Mouse (Mus musculus): ENCODE measurements around the gene Eddm3b. TPM values are rescaled to one million over a fixed set of nuclear protein-coding genes. Genes with fewer than 3 reads are reported as not detected.

Gene Eddm3b
- polyA plus RNA-seq, 1 experiment: not detected

DNA sequence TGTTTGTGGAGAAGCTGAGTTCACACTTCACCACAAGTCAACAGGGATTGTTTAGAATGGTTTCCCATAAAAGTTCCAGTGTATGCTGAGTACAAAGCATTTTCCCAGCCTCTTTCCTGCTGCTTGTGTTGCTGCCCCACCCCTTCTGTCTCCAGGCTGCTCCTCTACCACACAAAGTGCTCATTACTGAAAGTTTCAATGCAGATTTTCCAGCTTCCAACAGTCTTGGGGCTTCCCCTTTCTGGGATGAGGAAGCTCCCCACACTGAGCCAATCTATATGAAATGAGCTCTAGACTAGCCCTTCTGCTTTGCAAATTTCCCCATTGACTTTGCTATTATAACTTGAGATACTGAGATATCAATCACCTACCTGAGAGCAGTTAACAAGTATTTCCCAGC is 51.8 kb downstream of the Eddm3b start:
- no peaks in the 10 kb centered on the region; the same call in 1 of the 2 replicates for H3K4me1 ChIP-seq (ENCODE audit: control insufficient read depth, insufficient read depth, low read length)
- no peak overlapping the region for H3K27ac ChIP-seq (ENCODE audit: control insufficient read depth, insufficient read depth, low read depth, low read length, poor library complexity)
- TF ChIP-seq CTCF (IDR thresholded peaks at IDR 0.05; ENCODE audit: control insufficient read depth, insufficient read depth, low read length) (no peak), POLR2A (IDR thresholded peaks at IDR 0.05; ENCODE audit: borderline replicate concordance, control insufficient read depth, low read depth, low read length) (no peak)
- no peak overlapping the region for H3K4me3 ChIP-seq (replicated peaks; ENCODE audit: control insufficient read depth, low read depth, low read length)

Other genes with a start within 250 kb of the Eddm3b start
- gene Tep1, start 243.9 kb upstream of the Eddm3b start, polyA plus RNA-seq (2011; ENCODE audit: insufficient read depth, insufficient read length, low replicate concordance, missing spikeins): 60.8 and 102 TPM in 2 replicates
- gene Klhl33, start 216.9 kb upstream of the Eddm3b start, polyA plus RNA-seq (2011; ENCODE audit: insufficient read depth, insufficient read length, low replicate concordance, missing spikeins): 0.29 TPM in 1 of 2 replicates, not detected in the other
- gene Osgep, start 189.5 kb upstream of the Eddm3b start, polyA plus RNA-seq (2011; ENCODE audit: insufficient read depth, insufficient read length, low replicate concordance, missing spikeins): 43.6 and 67.6 TPM in 2 replicates
- gene Apex1, start 189.5 kb upstream of the Eddm3b start, polyA plus RNA-seq (2011; ENCODE audit: insufficient read depth, insufficient read length, low replicate concordance, missing spikeins): 18.1 and 41.6 TPM in 2 replicates
- gene Pip4p1, start 183.6 kb upstream of the Eddm3b start, polyA plus RNA-seq (2011; ENCODE audit: insufficient read depth, insufficient read length, low replicate concordance, missing spikeins): 33.3 and 67.6 TPM in 2 replicates
- gene Pnp, start 183.3 kb upstream of the Eddm3b start, polyA plus RNA-seq (2011; ENCODE audit: insufficient read depth, insufficient read length, low replicate concordance, missing spikeins): 112 and 145 TPM in 2 replicates
- 21.3 TPM in 1 of 2 replicates, not detected in the other for gene Gm49342, start 169.9 kb upstream of the Eddm3b start, polyA plus RNA-seq (2011; ENCODE audit: insufficient read depth, insufficient read length, low replicate concordance, missing spikeins)
- gene Pnp2, start 158.4 kb upstream of the Eddm3b start, polyA plus RNA-seq (2011; ENCODE audit: insufficient read depth, insufficient read length, low replicate concordance, missing spikeins): 70.8 and 109 TPM in 2 replicates
- gene Rnase10, start 106.7 kb upstream of the Eddm3b start, polyA plus RNA-seq (2011; ENCODE audit: insufficient read depth, insufficient read length, low replicate concordance, missing spikeins): not detected in 2 replicates
- gene Rnase9, start 72.6 kb upstream of the Eddm3b start, polyA plus RNA-seq (2011; ENCODE audit: insufficient read depth, insufficient read length, low replicate concordance, missing spikeins): not detected in 2 replicates
- gene Rnase11, start 64.3 kb upstream of the Eddm3b start, polyA plus RNA-seq (2011; ENCODE audit: insufficient read depth, insufficient read length, low replicate concordance, missing spikeins): not detected in 2 replicates
- gene Rnase12, start 56.8 kb upstream of the Eddm3b start, polyA plus RNA-seq (2011; ENCODE audit: insufficient read depth, insufficient read length, low replicate concordance, missing spikeins): 4.9 TPM in 1 of 2 replicates, not detected in the other
- gene Olfr750, start 40.0 kb upstream of the Eddm3b start, polyA plus RNA-seq (2011; ENCODE audit: insufficient read depth, insufficient read length, low replicate concordance, missing spikeins): not detected in 2 replicates
- gene Rnase4, start 23.3 kb upstream of the Eddm3b start, polyA plus RNA-seq (2011; ENCODE audit: insufficient read depth, insufficient read length, low replicate concordance, missing spikeins): 3.1 and 8.7 TPM in 2 replicates
- 4.4 and 7.2 TPM in 2 replicates for gene Ang, start 23.3 kb upstream of the Eddm3b start, polyA plus RNA-seq (2011; ENCODE audit: insufficient read depth, insufficient read length, low replicate concordance, missing spikeins)
- gene Rnase6, start 9.5 kb downstream of the Eddm3b start, polyA plus RNA-seq (2011; ENCODE audit: insufficient read depth, insufficient read length, low replicate concordance, missing spikeins): 11.6 and 19.4 TPM in 2 replicates
- gene Rnase1, start 32.4 kb downstream of the Eddm3b start, polyA plus RNA-seq (2011; ENCODE audit: insufficient read depth, insufficient read length, low replicate concordance, missing spikeins): not detected in 2 replicates
- gene Rnase2b, start 47.8 kb downstream of the Eddm3b start, polyA plus RNA-seq (2011; ENCODE audit: insufficient read depth, insufficient read length, low replicate concordance, missing spikeins): not detected in 2 replicates
- gene Ang2, start 84.7 kb downstream of the Eddm3b start, polyA plus RNA-seq (2011; ENCODE audit: insufficient read depth, insufficient read length, low replicate concordance, missing spikeins): not detected in 2 replicates
- not detected in 2 replicates for gene Ear14, start 89.0 kb downstream of the Eddm3b start, polyA plus RNA-seq (2011; ENCODE audit: insufficient read depth, insufficient read length, low replicate concordance, missing spikeins)
- gene Rnase2a, start 141.7 kb downstream of the Eddm3b start, polyA plus RNA-seq (2011; ENCODE audit: insufficient read depth, insufficient read length, low replicate concordance, missing spikeins): 1.5 TPM in 1 of 2 replicates, not detected in the other
- not detected in 2 replicates for gene Gm7247, start 247.3 kb downstream of the Eddm3b start, polyA plus RNA-seq (2011; ENCODE audit: insufficient read depth, insufficient read length, low replicate concordance, missing spikeins)

Measured in bone marrow, adult 2 months (tissue).